Mouse (Mus musculus) C2C12 (cell line): ENCODE data around the gene Foxl1.

ENCODE experiments used
- CEBPB ChIP-seq: IDR thresholded peaks from one replicate; pipeline ENCODE4 v1.6.1; 2011; ENCODE audit warnings: low read depth, mild to moderate bottlenecking, control low read depth, moderate library complexity
- CTCF ChIP-seq: IDR thresholded peaks from one replicate; pipeline ENCODE4 v1.5.1; 2011; ENCODE audit not compliant: control insufficient read depth, insufficient read depth, insufficient read length
- FOSL1 ChIP-seq: IDR thresholded peaks from one replicate; pipeline ENCODE4 v1.8.0; 2011; ENCODE audit warnings: mild to moderate bottlenecking, low read length; ENCODE audit not compliant: poor library complexity, insufficient read depth, severe bottlenecking
- MAX ChIP-seq: IDR thresholded peaks from one replicate; pipeline ENCODE4 v1.6.1; 2011; ENCODE audit warnings: mild to moderate bottlenecking, control low read depth
- MYOD1 ChIP-seq: IDR thresholded peaks from one replicate; pipeline ENCODE4 v1.6.1; 2011; ENCODE audit warnings: low read depth; ENCODE audit not compliant: control insufficient read depth, insufficient read length
- MYOG ChIP-seq: IDR thresholded peaks from one replicate; pipeline ENCODE4 v1.6.1; 2011; ENCODE audit not compliant: control insufficient read depth, insufficient read length; ENCODE audit errors: extremely low read depth
- USF1 ChIP-seq: IDR thresholded peaks from one replicate; pipeline ENCODE4 v1.6.1; 2011; ENCODE audit warnings: low read depth, mild to moderate bottlenecking, control low read depth, moderate library complexity

GRCm38 (mm10) chr8:121092627-121093026 lies 35.1 kb upstream of the Foxl1 start:
- TF ChIP-seq USF1 (no peak), CTCF (peak; percentile 59), MYOG (no peak), CEBPB (no peak), MAX (no peak), MYOD1 (no peak), FOSL1 (no peak)
